Mouse (Mus musculus) adrenal gland, postnatal 0 days (tissue): ENCODE data around the gene Romo1. TPM values are rescaled to one million over a fixed set of nuclear protein-coding genes. Genes with fewer than 3 reads are reported as not detected.

Experiments
- polyA plus RNA-seq: library from polyadenylated mRNA; unstranded; fragments of >200 nt; fragmentation: Nextera tagmentation; extraction: Ambion mirVana; gene quantifications from 2 replicates; pipeline ENCODE4 v1.2.1, GENCODE M21; 2015

Romo1 gene
- 691 and 754 TPM in 2 replicates for polyA plus RNA-seq

GRCm38 (mm10) chr2:156143953-156144724 lies at the start of gene Romo1, which contains the start of gene Nfs1:
Romo1 (plus strand) TSS chr2:156144039.
Nfs1 (minus strand) TSS chr2:156144186.

GRCm38 (mm10) chr2:156111358-156112079 lies 32.3 kb upstream of the Romo1 start, which contains the start of the genes Cpne1 and Rbm12:
Cpne1 (minus strand) TSS chr2:156111965.
Rbm12 (minus strand) TSS chr2:156111978.

GRCm38 (mm10) chr2:156126992-156127391 lies 16.8 kb upstream of the Romo1 start, which contains the start of gene Gm28036:
Gm28036 (minus strand) TSS chr2:156127092.

GRCm38 (mm10) chr2:156180094-156180821 lies 36.4 kb downstream of the Romo1 start, which contains the start of gene Rbm39:
Rbm39 (minus strand) TSS chr2:156180238.

Other genes with a start within 250 kb of the Romo1 start
- 80.5 and 107 TPM in 2 replicates for gene Uqcc1, start 213.7 kb upstream of the Romo1 start, polyA plus RNA-seq
- gene Gm15557, start 203.3 kb upstream of the Romo1 start, polyA plus RNA-seq = 0.19 and 0.97 TPM in 2 replicates
- gene Gdf5, start 198.7 kb upstream of the Romo1 start, polyA plus RNA-seq = 0.63 and 0.97 TPM in 2 replicates
- 5.5 and 9.7 TPM in 2 replicates for gene Cep250, start 187.6 kb upstream of the Romo1 start, polyA plus RNA-seq
- 1.1 and 2.0 TPM in 2 replicates for gene 6430550D23Rik, start 136.1 kb upstream of the Romo1 start, polyA plus RNA-seq
- 226 and 249 TPM in 2 replicates for gene Ergic3, start 136.0 kb upstream of the Romo1 start, polyA plus RNA-seq
- 0.13 TPM in 1 of 2 replicates, not detected in the other for gene Fer1l4, start 91.1 kb upstream of the Romo1 start, polyA plus RNA-seq
- gene Spag4, start 78.9 kb upstream of the Romo1 start, polyA plus RNA-seq = 2.7 and 4.2 TPM in 2 replicates
- 26.5 and 28.3 TPM in 2 replicates for gene Cpne1, start 32.1 kb upstream of the Romo1 start, polyA plus RNA-seq
- 8.5 and 12.1 TPM in 2 replicates for gene Rbm12, start 32.1 kb upstream of the Romo1 start, polyA plus RNA-seq
- 4.5 and 7.1 TPM in 2 replicates for gene Gm28036, start 16.9 kb upstream of the Romo1 start, polyA plus RNA-seq
- gene Nfs1, start 147 bp downstream of the Romo1 start, polyA plus RNA-seq = 66.9 and 114 TPM in 2 replicates
- gene Rbm39, start 36.2 kb downstream of the Romo1 start, polyA plus RNA-seq = 340 and 572 TPM in 2 replicates
- 45.5 and 52.4 TPM in 2 replicates for gene Phf20, start 52.4 kb downstream of the Romo1 start, polyA plus RNA-seq
- 8.2 and 10.0 TPM in 2 replicates for gene Cnbd2, start 168.3 kb downstream of the Romo1 start, polyA plus RNA-seq
- 190 and 208 TPM in 2 replicates for gene Scand1, start 168.7 kb downstream of the Romo1 start, polyA plus RNA-seq